Mouse (Mus musculus): Measurements from ENCODE around the gene Eif2b5.

The Eif2b5 gene

GRCm38 (mm10) chr16:20537071-20537471 lies 38.5 kb downstream of the Eif2b5 start:
- DNase-seq (ENCODE audit: low spot score), result peak; percentile 26

DNA sequence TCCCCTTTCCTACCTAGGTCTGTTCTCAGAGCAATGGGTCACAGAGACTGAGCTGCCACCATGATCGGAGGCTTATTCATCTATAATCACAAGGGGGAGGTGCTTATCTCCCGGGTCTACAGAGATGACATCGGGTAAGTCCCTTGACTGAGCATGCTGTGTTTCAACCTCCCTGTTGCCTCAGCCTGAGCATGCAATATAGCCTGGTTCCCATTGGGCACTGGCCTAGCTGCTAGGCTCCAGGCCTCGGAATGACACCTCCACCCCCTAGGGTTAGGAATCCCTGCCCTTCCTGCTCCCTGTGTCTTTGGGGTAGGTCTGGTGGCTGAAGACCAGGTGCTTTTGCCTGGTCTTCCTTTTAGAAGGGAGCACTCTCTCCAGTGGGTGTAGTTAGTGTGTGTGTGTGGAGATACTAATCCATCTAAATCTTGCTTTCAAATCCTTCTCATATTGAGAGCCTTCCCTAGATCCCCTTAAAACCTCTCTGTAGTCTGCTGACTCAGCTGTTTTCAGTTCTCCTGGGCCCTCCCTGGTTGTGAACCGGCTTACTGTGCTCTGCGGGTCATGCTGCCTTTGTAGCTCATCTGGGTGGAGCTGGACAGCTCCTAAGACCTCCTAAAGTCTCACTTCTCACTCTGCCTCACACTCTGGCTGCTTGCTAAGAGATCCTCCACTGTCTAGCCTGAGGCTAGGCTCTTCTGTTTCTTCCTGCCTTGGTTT lies 39.1 kb downstream of the Eif2b5 start:
- no peak for DNase-seq (ENCODE audit: low spot score)

DNA sequence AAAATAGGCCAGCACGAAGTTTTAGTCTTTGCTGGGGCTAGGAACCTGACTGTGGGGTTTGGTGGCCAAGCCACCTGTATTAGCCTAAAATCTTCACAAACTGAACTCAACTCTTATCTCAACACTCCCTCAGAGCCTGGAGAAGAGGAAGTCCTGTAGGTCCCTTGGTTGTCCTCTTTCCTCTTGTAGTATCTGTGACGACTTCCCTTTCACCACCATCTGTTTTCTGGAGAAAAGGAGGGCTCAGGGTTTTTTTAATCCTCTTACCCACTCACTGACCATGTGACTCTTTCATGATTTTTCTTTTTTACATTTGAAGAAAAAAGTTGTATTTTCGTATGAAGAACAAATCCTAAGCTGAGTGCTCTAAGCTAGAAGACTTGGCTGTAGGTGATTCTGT lies 41.0 kb downstream of the Eif2b5 start:
- no peak for DNase-seq (ENCODE audit: low spot score)

DNA sequence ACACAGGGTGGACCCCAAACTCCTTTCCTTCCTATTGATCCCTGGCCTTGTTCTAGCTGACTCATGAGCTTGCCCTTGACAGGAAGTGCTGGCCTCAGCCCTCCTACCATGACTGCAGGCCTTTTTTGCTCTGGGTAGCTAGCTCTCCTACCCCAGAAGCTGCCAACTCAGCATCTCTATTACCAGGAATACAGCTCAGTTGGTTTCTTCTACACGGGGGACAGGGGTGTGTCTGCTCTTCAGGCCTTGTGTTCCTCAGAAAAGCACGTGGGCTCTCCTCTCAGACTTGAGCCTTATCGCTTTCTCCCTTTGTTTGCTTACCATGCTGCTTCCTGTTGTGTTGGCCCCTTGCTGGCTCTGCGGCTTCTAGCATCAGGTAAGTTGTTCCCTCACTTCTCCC lies 41.8 kb downstream of the Eif2b5 start:
- no peak for DNase-seq (ENCODE audit: low spot score)

GRCm38 (mm10) chr16:20545696-20546095 lies 47.1 kb downstream of the Eif2b5 start:
- DNase-seq (ENCODE audit: low spot score), result no peak

DNA sequence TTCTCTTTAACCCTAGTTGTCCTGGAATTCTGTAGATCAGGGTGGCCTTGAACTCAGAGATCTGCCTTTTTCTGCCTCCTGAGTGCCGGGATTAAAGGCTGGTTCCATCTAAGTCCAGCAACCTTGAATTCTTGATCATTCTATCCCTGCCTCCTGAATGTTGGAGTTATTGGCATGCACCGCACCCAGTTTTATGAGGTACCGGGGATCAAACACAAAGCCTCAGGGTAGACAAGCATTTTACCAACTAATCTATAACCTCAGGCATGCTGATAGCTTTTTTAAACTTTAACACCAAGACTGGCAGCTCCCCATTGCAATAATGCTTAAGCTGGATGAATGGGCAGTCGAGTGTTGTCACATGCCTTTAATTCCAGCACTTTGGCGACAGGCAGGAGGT lies 48.8 kb downstream of the Eif2b5 start:
- DNase-seq (ENCODE audit: low spot score), result no peak

- DNase-seq (ENCODE audit: low spot score), result peak; percentile 99
Observed at GRCm38 (mm10) chr16:20548096-20548948, 49.7 kb downstream of the Eif2b5 start, which contains the start of gene Abcf3. Abcf3 (plus strand) TSS chr16:20548577.

DNA sequence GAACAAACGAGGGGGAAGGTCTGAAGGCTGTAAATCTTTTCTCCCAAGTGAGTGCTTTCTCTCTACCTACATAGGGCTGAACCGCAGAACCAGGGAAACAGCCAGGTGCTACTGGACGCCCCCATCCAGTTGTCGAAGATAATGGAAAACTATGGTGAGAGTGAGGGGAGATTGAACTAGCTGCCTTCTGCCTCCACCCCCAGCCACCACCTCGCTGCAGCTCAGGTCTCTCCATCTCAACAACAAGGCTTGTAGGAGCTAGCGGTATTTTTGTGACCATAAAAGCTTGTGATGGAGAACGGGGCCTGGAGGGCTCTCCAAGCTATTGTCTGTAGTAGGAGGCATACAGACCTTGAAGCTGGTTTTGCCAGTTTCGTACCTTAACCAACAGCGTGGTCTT lies 50.5 kb downstream of the Eif2b5 start:
- DNase-seq (ENCODE audit: low spot score), result no peak

- no peak for DNase-seq (ENCODE audit: low spot score)
Observed at GRCm38 (mm10) chr16:20551691-20552090, 53.1 kb downstream of the Eif2b5 start.

DNA sequence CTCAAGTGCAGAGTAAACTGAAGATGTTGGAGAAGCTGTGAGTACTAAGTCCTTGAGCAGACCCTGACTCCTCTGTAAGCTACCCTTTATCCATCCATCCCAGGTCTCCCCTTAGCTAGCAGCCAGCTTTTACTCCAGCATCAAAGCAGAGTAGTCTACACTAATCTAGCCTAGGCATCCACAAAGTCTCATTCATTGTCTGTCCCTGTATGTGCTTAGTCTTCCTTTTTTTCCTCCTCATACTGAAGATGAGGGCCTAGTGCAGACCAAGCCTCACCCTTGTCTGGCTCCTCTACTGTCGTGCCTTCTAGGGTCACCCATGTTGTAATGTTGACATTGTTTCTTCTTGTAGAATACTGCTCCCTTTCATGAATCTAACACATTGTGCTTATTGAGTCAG lies 54.0 kb downstream of the Eif2b5 start:
- DNase-seq (ENCODE audit: low spot score), result no peak

- no peak for DNase-seq (ENCODE audit: low spot score)
Observed at GRCm38 (mm10) chr16:20555000-20555399, 56.4 kb downstream of the Eif2b5 start.

DNA sequence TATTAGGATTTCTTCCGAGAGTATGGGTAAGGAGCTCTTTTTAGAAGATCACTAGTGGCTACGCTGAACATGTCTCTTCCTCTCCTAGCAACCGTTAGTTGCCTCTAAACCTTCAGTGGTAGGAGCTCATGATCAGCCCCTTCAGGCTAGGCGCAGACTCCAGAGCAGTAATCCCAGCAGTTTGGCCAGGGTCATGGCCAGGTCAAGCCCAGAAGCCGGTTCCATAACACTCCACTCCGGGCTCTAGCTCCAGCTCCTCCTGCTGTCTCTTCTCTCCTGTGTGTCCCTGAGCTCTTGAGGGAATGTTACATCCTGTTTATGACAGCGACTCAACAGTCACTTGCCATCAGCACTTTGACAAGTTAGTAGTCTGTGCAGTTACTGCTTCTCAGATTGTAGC lies 58.8 kb downstream of the Eif2b5 start:
- no peak for DNase-seq (ENCODE audit: low spot score)

Measured in retina, embryonic 14.5 days (tissue).